Mouse (Mus musculus): Measurements from ENCODE around the gene Fuom.
"Not testable (repeated sequence)": the region's sequence is repeated elsewhere in the genome, so short reads cannot be mapped to it uniquely, and the experiment has no call there.

The Fuom gene

GRCm38 (mm10) chr7:140101993-140102860 is at the start of gene Fuom:
Fuom (minus strand) TSS chr7:140102441.
- ATAC-seq (ENCODE audit: low TSS enrichment): peak; percentile 92

GRCm38 (mm10) chr7:140144550-140144949 is 42.3 kb upstream of the Fuom start:
- no peak for ATAC-seq (ENCODE audit: low TSS enrichment)

- no peak for ATAC-seq (ENCODE audit: low TSS enrichment)
Observed at GRCm38 (mm10) chr7:140141350-140141749, 39.1 kb upstream of the Fuom start.

GRCm38 (mm10) chr7:140138021-140138310 is 35.7 kb upstream of the Fuom start:
- peak; percentile 25; the same call in 1 of the 2 replicates for ATAC-seq (ENCODE audit: low TSS enrichment)

GRCm38 (mm10) chr7:140137135-140138020 is 35.1 kb upstream of the Fuom start, which contains the start of gene Mtg1:
Mtg1 (plus strand) TSS chr7:140137564.
- peak; percentile 92 for ATAC-seq (ENCODE audit: low TSS enrichment)

- ATAC-seq (ENCODE audit: low TSS enrichment): no peak
Observed at GRCm38 (mm10) chr7:140135106-140135770, 33.0 kb upstream of the Fuom start.

GRCm38 (mm10) chr7:140134033-140134432 is 31.8 kb upstream of the Fuom start:
- ATAC-seq (ENCODE audit: low TSS enrichment): not testable (repeated sequence)

GRCm38 (mm10) chr7:140132184-140132583 is 29.9 kb upstream of the Fuom start:
- not testable (repeated sequence) for ATAC-seq (ENCODE audit: low TSS enrichment)

- no peak for ATAC-seq (ENCODE audit: low TSS enrichment)
Observed at GRCm38 (mm10) chr7:140127911-140128310, 25.7 kb upstream of the Fuom start.

GRCm38 (mm10) chr7:140126934-140127333 is 24.7 kb upstream of the Fuom start:
- no peak for ATAC-seq (ENCODE audit: low TSS enrichment)

GRCm38 (mm10) chr7:140126022-140126350 is 23.7 kb upstream of the Fuom start:
- ATAC-seq (ENCODE audit: low TSS enrichment): peak; percentile 1; the same call in 1 of the 2 replicates

- peak; percentile 97 for ATAC-seq (ENCODE audit: low TSS enrichment)
Observed at GRCm38 (mm10) chr7:140125278-140126021, 23.2 kb upstream of the Fuom start.

GRCm38 (mm10) chr7:140124382-140124781 is 22.1 kb upstream of the Fuom start:
- no peak for ATAC-seq (ENCODE audit: low TSS enrichment)

- no peak for ATAC-seq (ENCODE audit: low TSS enrichment)
Observed at GRCm38 (mm10) chr7:140122765-140123164, 20.5 kb upstream of the Fuom start.

- ATAC-seq (ENCODE audit: low TSS enrichment): no peak
Observed at GRCm38 (mm10) chr7:140121338-140121910, 19.2 kb upstream of the Fuom start.

GRCm38 (mm10) chr7:140120484-140120883 is 18.2 kb upstream of the Fuom start:
- ATAC-seq (ENCODE audit: low TSS enrichment): no peak

- peak; percentile 97 for ATAC-seq (ENCODE audit: low TSS enrichment)
Observed at GRCm38 (mm10) chr7:140116329-140117054, 14.3 kb upstream of the Fuom start, which contains the start of gene Echs1. Echs1 (minus strand) TSS chr7:140116476.

- ATAC-seq (ENCODE audit: low TSS enrichment): peak; percentile 94
Observed at GRCm38 (mm10) chr7:140115583-140116328, 13.5 kb upstream of the Fuom start, which contains the start of gene Paox. Paox (plus strand) TSS chr7:140115799.

GRCm38 (mm10) chr7:140111943-140112342 is 9.7 kb upstream of the Fuom start:
- no peak for ATAC-seq (ENCODE audit: low TSS enrichment)
